Mouse (Mus musculus) limb, embryonic 12.5 days (tissue): Measurements from ENCODE around the gene Ppp1r26. TPM values are rescaled to one million over a fixed set of nuclear protein-coding genes. Genes with fewer than 3 reads are reported as not detected.

Experiments
- ATAC-seq: fragments of 200-750 bp; cut with Nextera tagmentation; 2 replicates; pipeline ENCODE4 v1.8.0; 2017; ENCODE audit warnings: low read depth, moderate TSS enrichment; ENCODE audit not compliant: insufficient number of reproducible peaks, insufficient read depth, low FRiP score, low TSS enrichment
- H3K27ac ChIP-seq: fragments of 300-500 bp; sonication (generic); 2 replicates; pipeline ENCODE4 v1.5.1; 2016; ENCODE audit warnings: mild to moderate bottlenecking, moderate library complexity
- H3K27me3 ChIP-seq: fragments of 300-500 bp; sonication (generic); 2 replicates; pipeline ENCODE4 v1.6.1; 2016; ENCODE audit warnings: mild to moderate bottlenecking, moderate library complexity
- H3K36me3 ChIP-seq: fragments of 300-500 bp; sonication (generic); 2 replicates; pipeline ENCODE4 v1.6.1; 2016; ENCODE audit warnings: mild to moderate bottlenecking, moderate library complexity
- H3K4me1 ChIP-seq: fragments of 300-500 bp; sonication (generic); replicated peaks from 2 replicates; pipeline ENCODE4 v1.6.1; 2016
- H3K4me2 ChIP-seq: fragments of 300-500 bp; sonication (generic); 2 replicates; pipeline ENCODE4 v1.6.1; 2016; ENCODE audit warnings: mild to moderate bottlenecking, moderate library complexity
- H3K4me3 ChIP-seq: fragments of 300-500 bp; sonication (generic); replicated peaks from 2 replicates; pipeline ENCODE4 v1.5.1; 2016; ENCODE audit warnings: mild to moderate bottlenecking
- H3K9ac ChIP-seq: fragments of 300-500 bp; sonication (generic); replicated peaks from 2 replicates; pipeline ENCODE4 v1.6.1; 2016; ENCODE audit warnings: mild to moderate bottlenecking, moderate library complexity
- H3K9me3 ChIP-seq: fragments of 300-500 bp; sonication (generic); 2 replicates; pipeline ENCODE4 v1.6.1; 2016; ENCODE audit warnings: mild to moderate bottlenecking, moderate library complexity
- WGBS: fragments of 180-500 bp; shearing (Covaris S2); methylation state at CpG from one replicate; pipeline ENCODE4 v1.1.7; 2016; 5-methylcytosine and 5-hydroxymethylcytosine counted together
- polyA plus RNA-seq: library from polyadenylated mRNA; unstranded; fragments of >200 nt; fragmentation: Nextera tagmentation; extraction: Ambion mirVana; gene quantifications from 2 replicates; pipeline ENCODE4 v1.2.1, GENCODE M21; 2016

Ppp1r26 gene
- polyA plus RNA-seq, 1 experiment from 2014 or later, result 8.6 TPM

DNA sequence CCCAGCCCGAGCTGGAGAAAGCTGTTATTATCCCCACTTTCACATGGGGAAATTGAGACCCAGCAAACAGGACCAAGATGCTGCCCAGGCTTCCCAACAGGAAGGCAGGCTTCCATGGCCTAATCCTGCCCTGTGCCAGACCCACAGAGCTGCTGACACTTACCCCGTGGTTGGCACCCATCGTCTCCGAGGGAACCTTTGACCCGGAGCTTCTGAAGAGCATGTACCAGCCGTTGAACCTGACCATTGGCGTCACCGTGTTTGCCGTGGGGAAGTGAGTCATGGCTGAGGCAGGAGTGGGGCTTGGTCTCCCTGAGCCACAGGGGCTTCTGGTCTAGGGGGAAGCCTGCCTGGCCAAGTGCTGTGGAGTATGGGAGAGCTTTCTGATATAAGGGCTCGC is 56.4 kb downstream of the Ppp1r26 start:
- Histone ChIP-seq H3K9ac (no peak overlapping the region), H3K4me2 (no peak overlapping the region), H3K27ac (no peak overlapping the region), H3K4me1 (no peaks in the 10 kb centered on the region), H3K9me3 (no peaks in the 10 kb centered on the region), H3K36me3 (no peaks in the 10 kb centered on the region), H3K4me3 (no peak overlapping the region), H3K27me3 (0 out of 2 replicates have a peak, but pooled peaks cover 4% of the 10 kb centered on the region)
- WGBS, result 87% methylated on average over 10 of the region's 10 CpGs
- ATAC-seq, result no peak

DNA sequence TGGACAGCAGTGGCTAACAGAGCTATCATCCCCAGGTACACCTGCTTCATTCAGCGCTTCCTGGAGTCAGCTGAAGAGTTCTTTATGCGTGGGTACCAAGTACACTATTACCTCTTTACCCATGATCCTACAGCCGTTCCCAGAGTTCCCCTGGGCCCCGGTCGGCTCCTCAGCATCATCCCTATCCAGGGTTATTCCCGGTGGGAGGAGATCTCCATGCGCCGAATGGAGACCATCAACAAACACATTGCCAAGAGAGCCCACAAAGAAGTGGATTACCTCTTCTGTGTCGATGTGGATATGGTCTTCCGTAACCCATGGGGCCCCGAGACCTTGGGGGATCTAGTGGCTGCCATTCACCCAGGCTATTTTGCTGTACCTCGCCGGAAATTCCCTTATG is 58.1 kb downstream of the Ppp1r26 start:
- Histone ChIP-seq H3K27me3 (0 out of 2 replicates have a peak, but pooled peaks cover 4% of the 10 kb centered on the region), H3K9me3 (no peaks in the 10 kb centered on the region), H3K27ac (no peak overlapping the region), H3K9ac (no peak overlapping the region), H3K4me3 (no peak overlapping the region), H3K4me1 (no peaks in the 10 kb centered on the region), H3K36me3 (no peaks in the 10 kb centered on the region), H3K4me2 (no peak overlapping the region)
- no peak for ATAC-seq
- 92% methylated on average over 13 of the region's 13 CpGs for WGBS

Other genes with a start within 250 kb of the Ppp1r26 start
- 0.70 and 0.73 TPM in 2 replicates for gene 1700007K13Rik, start 19.5 kb downstream of the Ppp1r26 start, polyA plus RNA-seq
- gene Mrps2, start 21.3 kb downstream of the Ppp1r26 start, polyA plus RNA-seq, result 58.7 and 66.4 TPM in 2 replicates
- gene Gbgt1, start 50.1 kb downstream of the Ppp1r26 start, polyA plus RNA-seq, result 0.25 TPM in 1 of 2 replicates, not detected in the other
- gene Gm10134, start 59.3 kb downstream of the Ppp1r26 start, polyA plus RNA-seq, result 0.69 and 0.89 TPM in 2 replicates
- gene Ralgds, start 66.3 kb downstream of the Ppp1r26 start, polyA plus RNA-seq, result 42.7 and 54.7 TPM in 2 replicates
- not detected in 2 replicates for gene Cel, start 116.6 kb downstream of the Ppp1r26 start, polyA plus RNA-seq
- 56.7 and 59.1 TPM in 2 replicates for gene Gtf3c5, start 137.0 kb downstream of the Ppp1r26 start, polyA plus RNA-seq
- 0.55 and 2.2 TPM in 2 replicates for gene Gfi1b, start 175.2 kb downstream of the Ppp1r26 start, polyA plus RNA-seq
- 24.9 and 25.4 TPM in 2 replicates for gene Tsc1, start 194.4 kb downstream of the Ppp1r26 start, polyA plus RNA-seq